Mouse (Mus musculus) common myeloid progenitor, adult 5-6 weeks (primary cell): ENCODE results near the gene Uba3. TPM values are rescaled to one million over a fixed set of nuclear protein-coding genes. Genes with fewer than 3 reads are reported as not detected.

ENCODE experiments used
- ATAC-seq: replicated peaks from 2 replicates; pipeline ENCODE4 v1.8.0; 2016; ENCODE audit warnings: low read depth, mild to moderate bottlenecking, moderate TSS enrichment, inconsistent platforms; ENCODE audit not compliant: poor library complexity, severe bottlenecking
- total RNA-seq: library from RNA; stranded (forward); fragments of 200-1000, 187-1606 nt; gene quantifications from 2 replicates; pipeline ENCODE4 v1.2.3, GENCODE M21; 2017

The Uba3 gene
- total RNA-seq, 1 experiment from 2014 or later, result 66.3 TPM

DNA sequence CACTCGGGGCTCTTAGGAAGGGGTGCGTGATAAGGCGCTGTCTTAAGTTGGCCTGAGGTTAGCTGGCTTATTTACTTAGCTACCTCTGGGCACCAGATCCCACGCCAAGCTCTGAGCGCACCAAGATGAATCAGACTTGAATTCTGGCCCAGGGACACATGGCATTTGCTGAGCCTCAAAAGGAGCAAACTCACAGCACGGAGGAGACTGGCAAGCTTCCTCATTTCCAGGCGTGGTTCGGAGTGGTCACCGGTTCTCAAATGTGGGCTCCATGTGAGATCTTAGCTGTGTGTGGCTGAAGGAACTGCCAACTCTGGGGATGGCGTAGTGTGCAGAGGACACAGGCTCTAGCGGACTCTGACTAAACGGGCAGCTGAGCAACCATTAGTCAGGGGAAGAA is 6.5 kb upstream of the Uba3 start:
- peak; percentile 69 for ATAC-seq

DNA sequence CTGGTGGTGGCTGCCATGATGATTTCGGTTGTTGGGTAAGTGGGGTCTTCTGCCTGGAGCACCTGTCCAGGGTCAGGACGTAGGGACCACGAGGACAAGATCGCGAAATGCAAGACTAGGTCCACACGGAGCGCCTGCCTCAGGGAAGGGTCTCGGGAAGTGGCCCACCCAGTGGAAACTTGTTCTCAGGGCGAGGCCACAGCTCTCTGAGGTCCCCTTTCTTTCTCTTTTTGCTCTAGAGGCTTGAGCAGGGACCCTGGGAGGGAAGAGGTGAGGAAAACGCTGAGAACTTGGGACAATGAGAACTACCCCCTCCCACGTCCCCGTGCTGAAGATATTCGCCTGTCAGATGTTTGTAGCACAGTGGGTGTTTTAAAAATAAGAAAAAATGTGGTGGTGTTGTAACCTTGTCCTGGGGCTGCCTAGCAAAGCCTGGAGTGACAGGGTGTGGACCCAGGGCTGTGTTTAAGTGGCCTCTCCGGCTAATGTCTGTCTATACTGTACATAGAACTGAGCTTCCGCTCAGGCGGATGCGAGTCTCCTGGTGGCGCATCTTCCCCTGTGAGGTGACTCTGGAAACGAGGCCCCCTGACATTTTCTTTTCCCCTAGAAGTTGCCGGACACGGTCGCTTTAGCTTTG is 5.6 kb upstream of the Uba3 start:
- peak; percentile 27 for ATAC-seq

- ATAC-seq, result peak; percentile 74
Measured at GRCm38 (mm10) chr6:97210191-97210961, 4.9 kb upstream of the Uba3 start, which contains the start of gene Arl6ip5. Arl6ip5 (plus strand) TSS chr6:97210689.

- no peak for ATAC-seq
Measured at GRCm38 (mm10) chr6:97209751-97210150, 4.3 kb upstream of the Uba3 start.

DNA sequence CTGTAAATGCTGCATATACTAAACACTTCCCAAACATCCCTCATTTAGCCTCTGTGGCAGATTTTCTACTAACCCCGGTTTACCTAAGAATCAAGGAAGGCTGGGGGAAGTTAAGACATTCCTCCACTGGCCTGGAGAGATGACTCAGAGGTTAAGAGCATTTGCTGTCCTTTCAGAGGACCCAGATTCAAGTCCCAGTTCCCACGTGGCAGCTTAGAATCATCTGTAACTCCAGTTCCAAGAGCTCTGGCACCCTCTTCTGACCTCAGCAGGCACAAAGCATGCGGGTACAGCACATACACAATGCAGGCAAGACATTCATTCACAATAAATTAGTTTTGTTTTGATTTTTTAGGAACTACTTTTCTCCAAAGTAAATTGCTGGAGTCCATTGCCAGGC is 3.8 kb upstream of the Uba3 start:
- ATAC-seq, result no peak

DNA sequence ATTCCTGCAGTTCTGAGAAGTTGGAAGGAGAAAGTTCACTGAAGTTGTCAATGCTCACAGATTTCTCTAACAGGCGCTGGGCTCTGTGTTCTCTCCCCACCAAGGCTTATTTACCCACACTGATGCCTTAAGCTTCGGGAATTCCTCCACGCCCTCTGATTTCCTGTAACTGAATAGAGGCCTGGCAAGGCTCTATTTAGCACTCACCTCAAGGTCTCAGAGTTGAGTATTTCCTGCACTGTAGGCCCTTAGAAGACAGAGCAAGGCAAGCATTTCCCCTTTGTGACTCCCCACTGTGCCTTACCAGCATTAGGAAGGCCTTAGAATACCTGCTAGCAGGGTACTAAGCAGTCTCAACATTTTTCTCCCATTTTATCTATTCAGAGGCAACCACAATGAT is 3.0 kb upstream of the Uba3 start:
- no peak for ATAC-seq

- no peak for ATAC-seq
Measured at GRCm38 (mm10) chr6:97207085-97207484, 1.6 kb upstream of the Uba3 start.

- ATAC-seq, result no peak
Measured at GRCm38 (mm10) chr6:97204952-97205351, 495 bp downstream of the Uba3 start.

DNA sequence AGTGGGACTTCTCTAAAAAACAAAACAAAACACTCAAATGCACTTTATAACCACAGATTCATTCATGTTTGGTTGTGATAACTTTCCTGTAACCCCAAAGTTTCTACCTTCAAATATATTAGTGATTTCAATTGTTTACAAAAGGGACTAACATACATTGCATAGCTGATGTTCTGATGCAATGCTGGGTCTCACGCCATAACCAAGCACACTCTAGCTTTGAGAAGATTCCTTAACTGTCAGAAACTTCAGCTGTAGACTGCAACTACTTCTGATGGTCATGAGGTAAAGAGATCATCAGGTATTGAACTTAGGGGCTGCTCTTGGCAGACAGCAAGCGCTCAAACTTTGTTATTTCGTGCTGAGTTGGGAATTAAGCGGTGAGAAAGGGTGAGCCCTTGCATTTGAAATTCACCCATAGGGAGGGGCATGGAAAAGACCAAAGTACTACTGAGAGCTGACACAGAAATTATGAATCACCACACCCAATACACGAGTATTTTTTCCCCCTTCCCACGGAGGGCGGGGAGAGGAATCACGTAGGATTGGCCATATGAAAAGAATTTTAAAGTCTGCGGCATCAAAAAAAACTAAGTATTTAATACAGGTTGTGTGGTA is 1.1 kb downstream of the Uba3 start:
- ATAC-seq, result no peak

GRCm38 (mm10) chr6:97202477-97202876 is 3.0 kb downstream of the Uba3 start:
- no peak for ATAC-seq

DNA sequence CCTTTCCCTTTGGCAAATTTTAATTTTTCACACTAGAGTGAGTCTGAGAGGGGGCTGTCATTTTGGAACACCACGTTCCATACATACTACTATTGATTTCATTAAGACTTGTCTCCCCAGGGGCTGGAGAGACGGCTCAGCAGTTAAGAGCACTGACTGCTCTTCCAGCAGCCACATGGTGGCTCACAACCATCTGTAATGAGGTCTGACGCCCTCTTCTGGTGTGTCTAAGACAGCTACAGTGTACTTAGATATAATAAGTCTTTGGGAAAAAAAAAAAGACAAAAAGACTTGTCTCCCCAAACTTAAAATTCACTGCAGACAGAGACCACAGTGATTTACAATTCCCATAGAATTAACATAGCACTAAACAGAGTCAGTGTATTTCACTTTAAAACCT is 5.0 kb downstream of the Uba3 start:
- no peak for ATAC-seq

- no peak for ATAC-seq
Measured at GRCm38 (mm10) chr6:97179367-97179828, 26.0 kb downstream of the Uba3 start.

- ATAC-seq, result peak; percentile 96
Measured at GRCm38 (mm10) chr6:97178491-97179366, 26.7 kb downstream of the Uba3 start, which contains the start of gene Tmf1. Tmf1 (minus strand) TSS chr6:97179122.

DNA sequence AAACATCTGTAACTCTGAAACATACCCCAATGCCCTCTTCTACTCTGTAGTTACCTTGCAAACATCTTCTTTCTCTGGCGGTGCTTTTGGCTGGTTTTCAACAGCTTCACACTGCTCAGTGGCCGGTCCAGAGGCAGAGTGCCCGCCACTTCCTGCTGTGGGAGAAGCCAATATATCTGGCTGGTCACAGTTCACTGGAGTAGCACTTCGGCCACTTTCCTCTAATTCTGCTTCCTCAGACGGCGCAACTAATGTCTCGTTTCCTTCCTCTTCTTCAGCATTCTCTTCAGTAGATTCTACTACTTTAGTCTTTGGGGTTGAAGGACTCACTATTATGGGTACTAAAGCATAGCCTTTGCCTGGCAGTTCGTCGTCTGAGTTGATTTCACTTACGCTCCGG is 29.7 kb downstream of the Uba3 start:
- 0 out of 2 replicates have a peak, but pooled peaks have one; percentile 10 for ATAC-seq

DNA sequence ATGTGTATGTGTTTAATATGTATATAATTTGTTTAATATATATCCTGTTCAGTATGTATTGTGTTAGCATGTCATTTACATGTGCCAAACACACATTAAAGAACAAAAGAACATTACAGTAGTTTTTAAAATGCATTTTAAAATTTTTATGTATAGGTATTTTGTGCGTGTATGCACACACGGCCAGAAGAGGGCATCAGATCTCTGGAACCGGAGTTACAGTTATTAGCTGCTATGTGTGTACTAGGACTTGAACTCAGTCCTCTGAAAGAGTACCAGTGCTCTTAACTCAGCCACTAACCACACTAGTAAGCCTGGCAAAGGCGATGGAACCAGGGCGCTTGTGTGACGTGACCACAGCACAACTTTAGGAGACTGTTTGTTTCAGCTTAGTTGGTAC is 55.3 kb downstream of the Uba3 start:
- ATAC-seq, result no peak

DNA sequence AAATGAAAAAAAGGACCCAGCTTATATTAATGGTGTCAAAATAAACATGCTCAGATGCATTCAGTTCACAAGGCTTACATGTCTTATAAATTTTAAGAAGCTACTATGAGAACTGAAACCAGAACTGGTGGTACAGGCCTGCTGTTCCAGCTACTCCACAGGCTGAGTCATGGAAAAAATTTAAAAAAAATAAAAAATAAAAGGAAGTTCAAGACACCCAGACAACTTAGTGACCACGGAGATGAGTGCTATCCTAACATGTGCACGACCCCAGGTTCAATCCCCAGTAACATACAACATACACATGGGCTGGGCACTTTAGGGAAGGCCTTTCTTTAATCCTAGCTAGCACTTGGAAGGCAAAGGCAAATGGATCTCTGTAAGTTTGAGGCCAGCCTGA is 55.7 kb downstream of the Uba3 start:
- peak; percentile 55 for ATAC-seq

DNA sequence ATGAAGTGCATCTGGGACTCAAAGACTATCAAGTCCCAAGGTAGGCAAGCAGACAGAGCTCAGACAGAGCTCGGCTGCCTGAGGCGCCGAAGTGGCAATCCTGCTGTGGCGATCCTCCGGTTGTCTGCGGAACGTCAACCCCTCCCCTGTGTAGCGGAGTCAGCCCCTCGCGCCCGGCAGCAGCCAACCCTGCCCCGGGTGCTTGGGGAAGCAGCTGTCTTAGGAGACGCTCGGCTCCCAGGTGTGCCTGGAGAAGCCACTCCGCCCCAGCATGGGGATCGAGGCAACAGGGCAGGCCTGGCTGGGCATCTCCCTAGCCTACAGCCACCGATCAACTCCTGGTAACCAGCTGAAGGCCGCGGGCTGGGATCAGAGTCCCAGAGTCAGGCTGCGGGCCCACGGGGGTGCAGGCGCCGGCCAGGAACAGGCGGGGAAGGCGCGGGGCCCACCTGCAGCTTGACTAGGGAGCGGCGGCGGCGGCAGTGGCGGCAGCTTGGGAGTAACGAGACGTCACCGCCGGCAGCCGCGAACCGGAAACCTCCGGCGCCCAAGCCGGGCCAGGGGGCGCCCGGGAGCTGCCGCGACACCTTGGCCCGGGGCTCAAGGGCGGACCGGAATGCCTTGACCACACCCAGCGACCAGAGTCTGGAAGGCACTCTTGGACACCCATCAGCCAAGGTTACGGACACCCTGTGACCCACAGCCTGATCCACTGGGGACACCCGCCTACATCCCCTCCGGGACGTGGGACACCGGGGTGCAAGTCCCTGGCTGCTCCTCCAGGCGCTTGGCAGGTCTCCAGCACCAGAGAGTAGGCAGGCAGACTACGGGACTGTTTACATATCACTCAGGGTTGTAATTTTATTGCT is 56.8 kb downstream of the Uba3 start, which contains the start of gene Eogt:
Gene Eogt (minus strand): TSS at position 800 of the 869 bp plus-strand sequence.
- peak; percentile 71 for ATAC-seq

DNA sequence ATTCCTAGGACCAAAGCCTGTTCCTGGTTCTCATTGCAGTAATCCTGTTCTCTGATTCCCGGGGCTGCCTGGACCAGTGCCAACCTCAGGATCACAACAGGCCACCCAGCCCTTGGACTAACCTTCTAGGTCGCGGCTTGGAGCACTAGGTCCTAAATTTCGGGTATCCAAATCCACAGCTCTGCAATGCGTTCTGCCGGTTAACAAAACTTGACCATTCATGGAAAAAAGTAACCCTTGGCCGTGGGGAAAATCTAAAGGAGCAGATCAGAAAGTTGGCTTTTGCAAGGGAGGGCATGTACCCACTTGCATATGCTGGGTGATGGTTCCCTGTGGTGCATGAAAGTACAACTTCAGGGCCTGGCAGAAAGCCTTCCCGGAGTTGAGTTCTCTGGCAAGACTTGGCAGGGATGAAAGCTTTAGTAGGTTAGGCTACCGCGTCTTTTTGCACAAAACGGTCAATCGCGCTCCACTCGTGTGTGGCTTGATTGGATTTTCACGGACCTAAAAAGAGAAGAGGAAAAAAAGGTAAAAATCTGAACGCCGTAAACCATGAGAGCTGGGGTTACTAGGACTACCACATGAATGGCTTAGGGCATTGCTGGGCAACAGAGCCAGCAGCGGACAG is 57.6 kb downstream of the Uba3 start:
- no peak for ATAC-seq

GRCm38 (mm10) chr6:97145156-97145555 is 60.3 kb downstream of the Uba3 start:
- ATAC-seq, result no peak
